Mouse (Mus musculus) adipocyte (in vitro differentiated cells): ENCODE results near the gene Cul5.

Source experiments
- DNase-seq: peaks from one replicate; pipeline ENCODE4 v3.0.0-alpha.2; 2016; ENCODE audit warnings: low spot score

The Cul5 gene

DNA sequence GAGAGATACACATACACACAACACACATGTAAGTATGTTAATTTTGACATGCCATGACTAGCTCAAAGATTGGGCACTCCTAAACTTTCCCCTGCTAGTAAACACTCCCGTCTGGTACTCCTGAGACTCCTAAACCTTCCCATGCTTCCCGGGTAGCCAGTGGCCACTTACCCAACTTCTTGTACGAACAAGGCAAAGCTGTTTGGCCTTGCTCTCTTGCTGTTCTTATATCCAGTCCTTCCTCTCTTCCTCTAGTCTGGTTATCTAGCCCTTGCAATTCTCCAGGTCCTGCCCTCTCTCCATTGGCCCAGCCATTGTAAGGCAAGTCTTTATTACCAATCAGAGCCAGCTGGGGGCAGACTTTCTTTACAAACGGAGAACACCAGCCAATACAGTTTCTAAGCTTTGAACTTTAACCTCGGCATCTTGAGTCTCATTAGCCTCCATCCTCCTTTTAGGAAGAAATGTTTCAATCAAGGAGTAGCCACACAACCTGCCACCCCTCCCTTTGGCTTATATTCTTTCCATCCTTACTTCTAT is at the start of gene Cul5:
Gene Cul5, minus strand, starts transcription at position 335 of the 540 bp plus-strand sequence.
- DNase-seq = peak; percentile 32

- no peak for DNase-seq
Measured at GRCm38 (mm10) chr9:53705992-53706696, 36.3 kb upstream of the Cul5 start, which contains the start of gene Rab39. Gene Rab39 (minus strand): TSS chr9:53706232.

DNA sequence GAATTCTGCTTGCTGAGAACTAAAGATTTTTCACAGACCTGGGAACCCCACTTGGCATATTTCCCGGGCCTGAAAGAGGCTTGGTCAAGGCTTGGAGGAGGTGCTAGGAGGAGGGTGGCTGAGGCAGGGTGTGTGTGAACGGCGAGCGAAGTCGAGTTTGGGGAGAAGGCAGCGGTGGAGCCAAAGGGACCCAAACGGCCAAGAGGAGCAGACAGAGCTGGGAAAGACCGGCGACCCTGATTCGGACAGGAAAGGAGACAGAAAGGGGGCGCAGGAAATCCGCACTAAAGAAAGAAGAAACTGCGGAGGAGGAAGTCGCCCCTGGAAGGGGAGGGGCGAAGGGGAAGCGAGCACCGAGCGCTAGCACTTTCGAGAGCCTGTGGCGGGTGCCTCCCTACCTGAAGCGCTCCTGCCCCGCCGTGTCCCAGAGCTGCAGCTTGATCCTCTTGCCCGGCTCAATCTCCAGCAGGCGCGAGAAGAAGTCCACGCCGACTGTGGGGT is 35.7 kb upstream of the Cul5 start:
- DNase-seq = no peak

- DNase-seq = no peak
Measured at GRCm38 (mm10) chr9:53702991-53703390, 33.2 kb upstream of the Cul5 start.

GRCm38 (mm10) chr9:53700496-53700895 is 30.7 kb upstream of the Cul5 start:
- DNase-seq = no peak

- no peak for DNase-seq
Measured at GRCm38 (mm10) chr9:53695846-53696245, 26.0 kb upstream of the Cul5 start.

- no peak for DNase-seq
Measured at GRCm38 (mm10) chr9:53693718-53694117, 23.9 kb upstream of the Cul5 start.

- DNase-seq = no peak
Measured at GRCm38 (mm10) chr9:53691745-53692670, 22.2 kb upstream of the Cul5 start.

GRCm38 (mm10) chr9:53680851-53681250 is 11.0 kb upstream of the Cul5 start:
- DNase-seq = no peak

DNA sequence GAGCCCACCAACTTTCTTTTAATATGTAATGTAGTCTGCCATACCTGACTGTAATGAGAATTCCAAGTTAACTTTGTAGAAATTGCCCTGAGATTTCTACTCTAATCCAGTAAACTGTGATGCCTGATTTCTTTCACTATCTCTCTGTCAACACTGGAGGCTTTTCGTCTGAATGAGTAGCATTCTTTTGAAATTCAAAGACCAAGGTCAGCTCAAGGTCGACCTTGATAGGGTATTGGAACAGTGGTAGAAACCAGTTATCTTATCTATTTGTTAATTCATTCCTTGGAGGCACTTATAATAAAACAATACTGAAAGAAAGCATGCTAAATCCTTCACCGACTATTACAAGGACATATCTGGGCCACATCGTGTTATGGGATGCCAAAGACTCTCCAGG is 7.1 kb upstream of the Cul5 start:
- no peak for DNase-seq

DNA sequence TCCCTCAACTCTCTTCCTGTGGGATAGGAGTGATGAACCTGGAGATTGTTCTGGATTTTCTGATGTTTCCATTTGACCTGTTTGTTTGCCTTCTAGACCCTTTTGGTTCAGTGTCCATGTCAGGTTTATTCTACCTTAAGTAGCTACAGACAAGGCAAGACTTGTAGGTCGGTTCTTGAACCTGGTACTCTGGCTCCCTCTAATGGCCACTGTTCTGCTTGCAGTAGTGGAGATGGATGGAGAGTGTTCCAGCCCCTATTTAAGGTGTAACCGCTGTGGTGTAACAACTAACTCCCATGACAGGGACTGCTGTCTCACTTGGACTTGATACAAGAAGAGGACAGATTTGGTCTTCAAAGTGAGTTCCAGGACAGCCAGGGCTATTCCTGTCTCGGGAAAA is 3.8 kb upstream of the Cul5 start:
- peak; percentile 72 for DNase-seq

DNA sequence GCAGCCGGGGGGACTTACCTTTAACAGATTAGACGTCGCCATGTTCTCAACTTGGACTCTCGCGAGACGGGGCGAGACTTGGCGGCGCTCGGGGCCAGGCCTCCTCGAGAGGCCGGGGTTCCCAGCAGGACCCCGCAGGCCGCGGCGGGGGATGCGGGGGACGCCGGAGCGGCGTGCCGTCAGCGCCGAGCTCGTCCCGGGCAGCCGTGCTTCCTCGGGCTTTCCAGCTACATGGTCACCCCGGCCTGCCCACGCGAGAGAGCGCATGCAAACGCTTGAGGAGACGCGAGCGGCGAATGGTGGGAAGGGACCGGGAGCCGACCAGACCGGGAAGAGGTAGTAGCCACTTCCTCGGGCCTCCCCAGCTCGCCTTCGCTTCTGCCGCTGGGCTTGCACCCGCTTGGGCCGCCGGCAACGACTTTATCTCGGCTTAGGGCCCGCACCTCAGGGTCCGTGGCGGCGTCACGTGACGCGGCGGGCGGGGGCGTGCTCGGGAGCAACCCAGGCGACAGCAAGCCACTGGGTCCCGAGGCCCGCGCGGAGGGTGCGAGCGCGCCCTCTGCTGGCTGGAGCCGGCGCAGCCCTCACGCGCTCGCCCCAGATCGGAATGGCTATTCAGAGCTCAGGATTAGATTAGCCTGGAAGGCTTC is 2.7 kb downstream of the Cul5 start:
- peak; percentile 90 for DNase-seq

- DNase-seq = no peak
Measured at GRCm38 (mm10) chr9:53666665-53667019, 3.2 kb downstream of the Cul5 start.

DNA sequence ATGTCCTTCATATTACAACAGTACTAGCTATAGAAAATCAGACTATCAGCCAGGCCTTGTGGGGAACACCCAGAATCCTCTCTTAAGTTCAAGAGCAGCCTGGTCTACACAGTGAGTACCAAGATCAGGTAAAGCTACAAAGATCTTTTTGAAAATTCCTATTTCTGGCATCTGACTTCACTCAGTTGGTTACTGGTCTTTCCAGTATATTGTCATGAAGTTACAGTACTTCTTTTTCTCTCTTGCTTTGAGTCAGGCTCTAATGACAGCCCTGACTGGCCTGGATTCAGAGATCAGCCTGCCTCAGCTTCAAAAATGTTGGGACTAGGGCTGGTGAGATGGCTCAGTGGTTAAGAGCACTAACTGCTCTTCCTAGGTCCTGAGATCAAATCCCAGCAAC is 4.4 kb downstream of the Cul5 start:
- DNase-seq = no peak

- no peak for DNase-seq
Measured at GRCm38 (mm10) chr9:53664819-53665218, 5.0 kb downstream of the Cul5 start.

DNA sequence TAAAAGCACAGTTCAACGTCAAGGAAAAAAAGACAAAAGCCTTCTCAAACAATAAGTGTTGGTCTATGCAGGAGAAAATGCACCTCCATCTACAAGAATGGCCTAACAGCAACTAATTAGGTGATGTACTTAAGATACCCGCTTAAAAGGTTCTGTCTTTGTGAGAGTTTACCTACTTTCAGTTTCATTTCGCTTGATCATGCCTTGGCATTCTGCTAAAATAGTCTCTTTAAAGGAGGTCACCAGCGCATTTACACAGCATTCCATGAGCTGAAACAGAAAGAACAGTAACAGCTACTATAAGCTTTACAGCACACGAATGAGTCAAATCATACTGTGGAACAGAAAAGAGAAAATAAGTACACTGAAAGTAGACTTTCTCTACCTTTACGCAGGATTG is 35.0 kb downstream of the Cul5 start:
- no peak for DNase-seq

DNA sequence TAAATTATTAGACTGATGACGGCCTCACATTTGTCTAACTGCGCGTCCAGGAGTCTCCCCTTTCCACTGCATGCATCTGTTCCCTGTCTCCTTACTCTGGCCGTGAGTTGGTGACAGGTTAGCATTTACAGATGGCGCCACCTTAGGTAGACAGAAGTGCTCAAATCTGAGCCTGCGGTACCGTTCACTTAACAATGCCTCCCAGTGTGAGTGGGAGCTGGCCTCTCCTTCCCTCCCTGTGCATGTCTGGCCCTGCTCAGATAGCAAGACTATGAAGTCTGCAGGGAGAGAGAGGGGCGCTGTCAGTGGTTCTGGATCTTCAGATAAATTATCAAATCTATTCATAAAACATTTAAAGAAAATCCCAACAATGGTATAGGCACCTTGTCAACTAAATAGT is 54.6 kb downstream of the Cul5 start:
- DNase-seq = no peak

GRCm38 (mm10) chr9:53614286-53614685 is 55.5 kb downstream of the Cul5 start:
- DNase-seq = no peak

DNA sequence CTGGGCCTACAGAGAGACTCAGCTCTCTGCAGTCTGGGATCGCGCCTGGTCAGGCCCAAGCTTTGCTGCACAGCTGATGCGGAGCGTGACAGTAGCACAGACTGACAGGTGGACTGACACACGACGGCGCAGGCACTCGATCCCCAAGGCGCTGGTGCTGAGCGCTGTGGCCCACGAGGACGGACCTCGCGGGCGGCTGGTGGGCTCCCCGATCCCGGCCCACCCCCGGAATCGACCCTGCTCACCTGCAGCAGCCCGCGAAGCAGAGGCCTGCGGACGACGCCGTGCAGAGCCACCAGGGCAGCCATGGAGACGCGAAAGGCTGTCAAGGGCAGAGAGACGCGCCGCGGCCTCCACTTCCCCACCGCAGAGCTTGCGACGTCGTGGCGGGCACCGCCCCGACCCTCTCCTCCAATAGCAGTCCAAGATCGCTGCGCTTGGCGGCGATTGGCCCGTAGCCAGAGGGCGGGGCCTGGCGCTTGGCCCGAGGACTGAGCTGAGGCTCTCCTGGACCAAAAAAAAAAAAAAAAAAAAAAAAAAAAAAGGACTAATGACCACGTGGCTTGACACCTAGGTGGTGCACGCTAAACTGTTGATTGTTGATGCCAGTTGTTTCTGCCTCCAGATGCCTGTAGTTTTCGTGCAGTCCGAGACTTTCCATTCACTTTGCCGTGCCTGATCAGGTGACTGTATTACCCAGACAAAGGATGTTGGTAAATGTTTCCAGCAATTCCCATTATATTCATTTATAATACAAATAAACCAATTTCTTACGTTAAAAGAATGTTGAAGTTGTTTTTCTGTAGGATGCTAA is 59.6 kb downstream of the Cul5 start, which contains the start of gene Acat1:
Gene Acat1, minus strand, starts transcription at position 415 of the 814 bp plus-strand sequence.
- peak; percentile 90 for DNase-seq

DNA sequence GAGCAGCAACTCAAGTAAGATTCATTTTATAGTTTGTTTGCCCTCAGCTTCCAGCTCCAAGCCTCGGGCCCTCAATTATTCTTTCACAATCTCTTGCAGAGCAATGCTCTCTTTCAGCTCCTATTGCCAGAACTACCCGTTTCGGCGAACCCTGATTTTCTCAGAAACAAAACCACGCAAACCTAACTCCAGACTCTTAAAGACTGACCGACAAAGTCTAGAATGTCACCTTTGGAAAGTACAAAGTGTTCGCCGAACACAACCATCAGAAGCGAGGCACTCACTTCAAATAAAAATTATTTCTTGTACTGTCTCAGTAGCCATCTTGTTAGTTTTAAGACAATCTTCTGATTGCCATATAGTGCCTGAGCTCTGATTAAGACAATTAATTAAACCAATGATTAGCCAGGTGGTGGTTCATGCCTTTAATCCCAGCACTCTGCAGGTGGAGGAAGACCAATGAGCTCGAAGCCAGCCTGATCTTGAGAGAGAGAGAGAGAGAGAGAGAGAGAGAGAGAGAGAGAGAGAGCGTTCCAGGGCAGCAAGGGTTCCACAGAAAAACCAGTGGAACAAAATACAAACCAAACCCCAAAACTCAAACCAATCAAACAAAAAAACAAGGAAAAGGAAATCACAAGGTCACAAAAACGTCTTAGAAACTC is 60.4 kb downstream of the Cul5 start:
- DNase-seq = peak; percentile 40

- no peak for DNase-seq
Measured at GRCm38 (mm10) chr9:53607816-53608215, 62.0 kb downstream of the Cul5 start.
